28 mouse cellular contexts compared by ENCODE assay signal in the genomic region with DNA sequence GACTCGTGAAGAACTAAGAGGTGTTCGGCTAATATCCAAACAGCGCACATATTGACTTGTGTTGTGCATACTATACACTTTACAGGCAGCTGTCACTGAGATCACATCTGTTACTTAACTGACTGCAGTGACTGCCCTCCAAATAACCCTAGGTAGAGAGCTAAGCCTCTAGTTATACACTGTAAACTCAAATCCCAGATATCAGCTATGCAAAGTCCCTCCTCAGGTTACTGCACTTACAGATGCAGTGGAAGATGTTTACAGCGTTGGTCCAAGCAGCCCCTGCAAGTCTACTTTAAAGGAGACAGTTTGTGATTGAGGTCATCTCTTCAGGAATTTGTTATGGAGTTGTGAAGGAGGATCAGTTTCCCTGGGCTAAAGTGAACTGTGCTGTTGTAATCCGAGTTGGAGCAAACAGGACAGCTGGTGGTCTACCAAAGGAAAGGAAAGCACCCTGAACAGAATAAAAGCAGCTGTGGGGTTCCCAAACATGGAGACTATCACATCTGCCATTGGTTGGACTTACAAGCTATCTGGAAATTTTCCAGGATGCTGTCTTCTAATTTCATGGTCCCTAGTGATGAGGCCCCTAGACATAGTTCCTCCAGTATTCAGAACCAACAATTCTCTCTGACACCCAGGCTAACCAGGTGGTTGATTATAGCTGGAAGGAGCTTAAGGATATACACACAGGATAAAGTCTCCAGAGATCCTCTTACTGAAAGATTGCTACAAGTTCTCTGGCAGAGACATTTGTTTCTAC.
DNase-seq lines count a peak whose midpoint lies in the region; ATAC-seq lines count a peak whose summit lies in the region.
"Had no signal": no experiment of that assay in that cellular context is flagged by ENCODE, and none has a peak within 500 bp of the region (broad histone marks: within the 10 kb centered on the region; RNA-seq: fewer than 3 reads in every experiment).

No protein-coding gene starts in this region.

- no peak overlapping the region for H3K4me2 ChIP-seq in limb, embryonic 12.5 days
- H3K4me2 ChIP-seq in limb, embryonic 15.5 days: no peak overlapping the region
- H3K4me2 ChIP-seq in midbrain, embryonic 15.5 days: no peak overlapping the region
- H3K4me2 ChIP-seq: forebrain, embryonic 12.5 days; heart, embryonic 13.5 days; hindbrain, embryonic 14.5 days had no signal

- intact Hi-C loops in gastrocnemius, postnatal 36 days (cut with DNase I): no loop called here

- H3K4me1 ChIP-seq in limb, embryonic 12.5 days (replicated peaks): no peaks in the 10 kb centered on the region
- no peaks in the 10 kb centered on the region for H3K4me1 ChIP-seq in limb, embryonic 10.5 days
- H3K4me1 ChIP-seq in limb, embryonic 15.5 days: no peaks in the 10 kb centered on the region
- H3K4me1 ChIP-seq in midbrain, embryonic 15.5 days: no peaks in the 10 kb centered on the region
- H3K4me1 ChIP-seq: forebrain, embryonic 12.5 days; heart, embryonic 10.5 days; heart, embryonic 13.5 days had no signal

- WGBS in limb, embryonic 12.5 days: 74% methylated on average over 5 of the region's 5 CpGs
- WGBS in limb, embryonic 10.5 days: 76% methylated on average over 5 of the region's 5 CpGs
- WGBS in limb, embryonic 15.5 days: 62% methylated on average over 5 of the region's 5 CpGs
- 84% methylated on average over 5 of the region's 5 CpGs for WGBS in midbrain, embryonic 15.5 days

- no peaks in the 10 kb centered on the region for H3K36me3 ChIP-seq in limb, embryonic 12.5 days
- H3K36me3 ChIP-seq in limb, embryonic 10.5 days: no peaks in the 10 kb centered on the region
- no peaks in the 10 kb centered on the region for H3K36me3 ChIP-seq in limb, embryonic 15.5 days
- no peaks in the 10 kb centered on the region for H3K36me3 ChIP-seq in midbrain, embryonic 15.5 days (replicated peaks)
- H3K36me3 ChIP-seq: forebrain, embryonic 12.5 days; G1E; heart, embryonic 10.5 days; heart, embryonic 13.5 days had no signal

- H3K27ac ChIP-seq in limb, embryonic 12.5 days: no peak overlapping the region
- no peak overlapping the region for H3K27ac ChIP-seq in limb, embryonic 10.5 days
- no peak overlapping the region for H3K27ac ChIP-seq in limb, embryonic 15.5 days
- no peak overlapping the region for H3K27ac ChIP-seq in midbrain, embryonic 15.5 days
- H3K27ac ChIP-seq: forebrain, embryonic 12.5 days; heart, adult 2 months; heart, embryonic 10.5 days; heart, embryonic 13.5 days; hindbrain, embryonic 14.5 days; hindbrain, postnatal 0 days had no signal

- ATAC-seq in limb, embryonic 12.5 days (ENCODE audit: insufficient number of reproducible peaks, insufficient read depth, low FRiP score, low TSS enrichment, low read depth): peak; percentile 84
- ATAC-seq in limb, embryonic 15.5 days (ENCODE audit: insufficient number of reproducible peaks, low FRiP score, low TSS enrichment, low read depth): peak; percentile 52; the same call in 1 of the 2 replicates
- no peak for ATAC-seq in midbrain, embryonic 15.5 days (replicated peaks)
- ATAC-seq: forebrain, embryonic 16.5 days; hindbrain, postnatal 0 days; inflammation-experienced regulatory T-cells, adult 6 months; Patski had no signal

- H3K4me3 ChIP-seq in limb, embryonic 12.5 days (replicated peaks): no peak overlapping the region
- H3K4me3 ChIP-seq in limb, embryonic 10.5 days: no peak overlapping the region
- no peak overlapping the region for H3K4me3 ChIP-seq in limb, embryonic 15.5 days
- no peak overlapping the region for H3K4me3 ChIP-seq in midbrain, embryonic 15.5 days
- H3K4me3 ChIP-seq: erythroblast, embryonic 14.5 days; forebrain, embryonic 12.5 days; heart, adult 2 months; heart, embryonic 10.5 days; heart, embryonic 13.5 days had no signal

- H3K9ac ChIP-seq in limb, embryonic 12.5 days (replicated peaks): no peak overlapping the region
- no peak overlapping the region for H3K9ac ChIP-seq in limb, embryonic 15.5 days
- no peak overlapping the region for H3K9ac ChIP-seq in midbrain, embryonic 15.5 days
- H3K9ac ChIP-seq: forebrain, embryonic 12.5 days; heart, embryonic 13.5 days; hindbrain, embryonic 14.5 days had no signal

- DNase-seq in limb, embryonic 10.5 days (ENCODE audit: low spot score): no peak
- peak; percentile 3 for DNase-seq in forelimb bud, embryonic 11.5 days (ENCODE audit: low read depth, low spot score)
- DNase-seq in gastrocnemius, postnatal 36 days: no peak
- no peak for DNase-seq in lung, postnatal 36 days
- DNase-seq: adrenal gland, postnatal 10 days; adrenal gland, postnatal 36 days; B cell, adult 2 months; cerebellum, adult 18-20 months; cerebellum, adult 9-10 months; cerebellum, postnatal 14 days; gastrocnemius, postnatal 25 days; heart, adult 2 months; heart, postnatal 14 days; heart, postnatal 4 days had no signal

- H3K27me3 ChIP-seq in limb, embryonic 12.5 days: no peaks in the 10 kb centered on the region
- 0 out of 2 replicates have a peak, but pooled peaks cover 9% of the 10 kb centered on the region for H3K27me3 ChIP-seq in limb, embryonic 10.5 days (ENCODE audit: low read depth, poor library complexity, severe bottlenecking)
- H3K27me3 ChIP-seq in limb, embryonic 15.5 days: no peaks in the 10 kb centered on the region
- H3K27me3 ChIP-seq in midbrain, embryonic 15.5 days (replicated peaks): no peaks in the 10 kb centered on the region
- H3K27me3 ChIP-seq: CH12.LX; forebrain, embryonic 12.5 days; heart, embryonic 13.5 days had no signal

- H3K9me3 ChIP-seq in limb, embryonic 12.5 days: no peaks in the 10 kb centered on the region
- H3K9me3 ChIP-seq in limb, embryonic 10.5 days (replicated peaks): no peaks in the 10 kb centered on the region
- H3K9me3 ChIP-seq in limb, embryonic 15.5 days: no peaks in the 10 kb centered on the region
- H3K9me3 ChIP-seq in midbrain, embryonic 15.5 days: no peaks in the 10 kb centered on the region
- H3K9me3 ChIP-seq: forebrain, embryonic 12.5 days; G1E; heart, embryonic 10.5 days; heart, embryonic 13.5 days had no signal
